ENCODE assay signal across 9 mouse cellular contexts in the genomic region with DNA sequence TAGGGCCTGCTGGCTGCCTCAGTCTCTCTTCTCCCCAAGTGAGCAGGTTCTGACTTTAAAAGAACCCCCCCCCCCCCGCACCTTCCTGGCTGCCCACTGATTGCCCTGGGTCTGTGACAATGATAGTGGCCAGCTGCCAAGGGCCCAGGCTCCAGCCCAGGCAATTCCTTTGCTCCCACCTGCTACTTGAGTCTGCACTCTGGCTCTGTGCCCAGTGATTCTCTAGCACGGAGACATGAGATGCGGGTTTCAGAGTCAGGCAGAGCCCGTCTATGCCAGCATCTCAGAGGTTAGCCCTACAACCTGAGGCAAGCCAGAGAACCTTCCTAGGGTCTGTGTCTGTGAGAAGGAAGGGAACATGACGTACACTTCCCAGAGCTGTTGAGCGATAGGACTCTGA.
A peak's percentile ranks its signal among the peaks of the same experiment; 100 is the strongest.
DNase-seq lines count a peak whose midpoint lies in the region; ATAC-seq and TF ChIP-seq lines count a peak whose summit lies in the region.
"Had no signal": no experiment of that assay in that cellular context is flagged by ENCODE, and none has a peak within 500 bp of the region (broad histone marks: within the 10 kb centered on the region; RNA-seq: fewer than 3 reads in every experiment).

No protein-coding gene starts in this region.

- H3K9ac ChIP-seq in midbrain, embryonic 14.5 days (replicated peaks; ENCODE audit: low read length): no peak overlapping the region
- H3K9ac ChIP-seq in midbrain, embryonic 15.5 days: no peak overlapping the region
- no peak overlapping the region for H3K9ac ChIP-seq in midbrain, postnatal 0 days (replicated peaks; ENCODE audit: low read length, poor library complexity, severe bottlenecking)
- H3K9ac ChIP-seq: midbrain, embryonic 12.5 days had no signal

- 55% methylated on average over 6 of the region's 6 CpGs for WGBS in midbrain, embryonic 14.5 days
- 50% methylated on average over 6 of the region's 6 CpGs for WGBS in midbrain, embryonic 15.5 days
- 47% methylated on average over 6 of the region's 6 CpGs for WGBS in midbrain, postnatal 0 days

- H3K4me1 ChIP-seq in midbrain, embryonic 14.5 days (ENCODE audit: control insufficient read depth, insufficient read depth, low read length): peaks cover 6% of the 10 kb centered on the region
- H3K4me1 ChIP-seq in midbrain, embryonic 15.5 days: peaks cover 19% of the 10 kb centered on the region
- H3K4me1 ChIP-seq in midbrain, postnatal 0 days (ENCODE audit: insufficient read depth, low read length): no peaks in the 10 kb centered on the region

- intact Hi-C loops in gastrocnemius, postnatal 36 days (cut with DNase I): loop anchor here (5.0 kb wide), 1 partner anchor 84 kb away; no protein-coding TSS in a partner anchor

- no peak for TF ChIP-seq CTCF in midbrain, postnatal 0 days (IDR thresholded peaks at IDR 0.05)

- H3K4me2 ChIP-seq in midbrain, embryonic 14.5 days (ENCODE audit: low read length): no peak overlapping the region
- no peak overlapping the region for H3K4me2 ChIP-seq in midbrain, embryonic 15.5 days
- no peak overlapping the region for H3K4me2 ChIP-seq in midbrain, postnatal 0 days (ENCODE audit: low read depth, low read length, poor library complexity, severe bottlenecking)

- no peaks in the 10 kb centered on the region for H3K9me3 ChIP-seq in midbrain, embryonic 14.5 days (ENCODE audit: control insufficient read depth, low read length)
- no peaks in the 10 kb centered on the region for H3K9me3 ChIP-seq in midbrain, embryonic 15.5 days
- no peaks in the 10 kb centered on the region for H3K9me3 ChIP-seq in midbrain, postnatal 0 days (ENCODE audit: low read length)
- H3K9me3 ChIP-seq: midbrain, embryonic 12.5 days had no signal

- no peak for ATAC-seq in midbrain, embryonic 14.5 days (ENCODE audit: low FRiP score, low TSS enrichment)
- ATAC-seq in midbrain, embryonic 15.5 days (replicated peaks): no peak
- ATAC-seq in midbrain, postnatal 0 days (ENCODE audit: low FRiP score): no peak
- ATAC-seq in megakaryocyte progenitor cell, adult 5-6 weeks (replicated peaks; ENCODE audit: poor library complexity): no peak

- H3K27ac ChIP-seq in midbrain, embryonic 14.5 days (replicated peaks; ENCODE audit: low read depth, low read length): no peak overlapping the region
- H3K27ac ChIP-seq in midbrain, embryonic 15.5 days: no peak overlapping the region
- no peak overlapping the region for H3K27ac ChIP-seq in midbrain, postnatal 0 days (ENCODE audit: low read depth, low read length)

- no peaks in the 10 kb centered on the region for H3K36me3 ChIP-seq in midbrain, embryonic 14.5 days (ENCODE audit: control insufficient read depth, insufficient read depth, low read length)
- no peaks in the 10 kb centered on the region for H3K36me3 ChIP-seq in midbrain, embryonic 15.5 days (replicated peaks)
- H3K36me3 ChIP-seq in midbrain, postnatal 0 days (ENCODE audit: insufficient read depth, low read length): no peaks in the 10 kb centered on the region
- H3K36me3 ChIP-seq: midbrain, embryonic 12.5 days had no signal

- no peak overlapping the region for H3K4me3 ChIP-seq in midbrain, embryonic 14.5 days (replicated peaks; ENCODE audit: low read depth, low read length)
- H3K4me3 ChIP-seq in midbrain, embryonic 15.5 days: no peak overlapping the region
- no peak overlapping the region for H3K4me3 ChIP-seq in midbrain, postnatal 0 days (ENCODE audit: low read depth, low read length)

- DNase-seq in gastrocnemius, postnatal 10 days: peak; percentile 44
- DNase-seq in gastrocnemius, postnatal 36 days: no peak
- DNase-seq in midbrain, embryonic 14.5 days: peak; percentile 80
- peak; percentile 85 to 92 for DNase-seq in cerebellum, postnatal 25 days
- DNase-seq in midbrain, postnatal 0 days (ENCODE audit: low spot score): peak; percentile 74
- DNase-seq in left cerebral cortex, adult 9 months (ENCODE audit: low spot score in 2 of 2): no peak

- H3K27me3 ChIP-seq in midbrain, embryonic 14.5 days (ENCODE audit: control insufficient read depth, insufficient read depth, low read length): no peaks in the 10 kb centered on the region
- no peaks in the 10 kb centered on the region for H3K27me3 ChIP-seq in midbrain, embryonic 15.5 days (replicated peaks)
- peaks cover 4% of the 10 kb centered on the region; the same call in 1 of the 2 replicates for H3K27me3 ChIP-seq in midbrain, postnatal 0 days (ENCODE audit: insufficient read depth, low read length)

Comparison
In these comparisons a context has a peak if more than half of its experiments do, and no peak if none do; other contexts are left out.
1. DNase-seq: peak in gastrocnemius, postnatal 10 days (single experiment), midbrain, embryonic 14.5 days (single experiment), cerebellum, postnatal 25 days (2 of 2) and midbrain, postnatal 0 days (single experiment); none in gastrocnemius, postnatal 36 days (0 of 2) and left cerebral cortex, adult 9 months (0 of 2).